Mouse (Mus musculus) adrenal gland, adult (tissue): ENCODE measurements around the gene Spock1.

Experiments used
- DNase-seq, 2 experiments: peaks; one replicate each; pipeline ENCODE4 v3.0.0; 2022 to 2023; ENCODE audit warnings: low spot score in 1 of 2; ENCODE audit not compliant: inconsistent age in 2 of 2

Spock1 gene

DNA sequence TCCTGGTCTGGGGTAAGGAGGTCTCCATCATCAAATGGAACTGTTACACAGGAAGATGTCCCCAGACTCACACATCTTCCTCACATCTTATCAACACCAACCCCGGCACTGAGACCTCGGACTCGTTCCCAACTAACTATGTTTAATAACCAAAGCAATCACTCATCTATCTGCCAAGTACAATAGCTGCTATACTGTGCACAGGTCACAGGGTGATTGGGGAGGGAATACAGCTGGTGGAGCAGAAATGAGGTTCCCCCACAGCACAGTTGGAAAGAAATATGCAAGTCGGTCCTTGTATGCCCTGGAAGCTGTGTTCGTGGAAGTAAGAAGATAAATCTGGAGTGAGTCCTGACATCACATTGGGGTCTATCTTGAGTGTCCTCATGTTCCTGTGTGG, 98.0 kb downstream of the Spock1 start:
- DNase-seq: no peak

DNA sequence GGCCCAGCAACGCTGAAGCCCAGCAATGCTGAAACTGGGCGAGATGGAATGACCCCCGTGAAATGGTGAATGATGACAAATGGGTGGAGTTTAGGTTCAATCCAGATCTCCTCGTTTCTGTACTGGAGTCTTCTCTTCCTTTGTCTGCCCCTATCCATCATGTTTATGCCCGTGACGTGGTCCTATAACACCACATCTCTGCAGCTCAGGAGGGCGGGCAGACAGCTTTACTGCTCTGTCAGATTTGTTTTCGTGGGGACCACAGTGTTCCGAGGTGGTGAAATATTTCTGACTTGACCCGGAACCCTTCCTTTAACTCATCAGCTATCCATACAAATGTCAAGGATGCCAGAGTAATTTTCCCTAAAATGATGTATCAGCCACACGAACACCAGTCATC, 98.5 kb downstream of the Spock1 start:
- DNase-seq: no peak

DNA sequence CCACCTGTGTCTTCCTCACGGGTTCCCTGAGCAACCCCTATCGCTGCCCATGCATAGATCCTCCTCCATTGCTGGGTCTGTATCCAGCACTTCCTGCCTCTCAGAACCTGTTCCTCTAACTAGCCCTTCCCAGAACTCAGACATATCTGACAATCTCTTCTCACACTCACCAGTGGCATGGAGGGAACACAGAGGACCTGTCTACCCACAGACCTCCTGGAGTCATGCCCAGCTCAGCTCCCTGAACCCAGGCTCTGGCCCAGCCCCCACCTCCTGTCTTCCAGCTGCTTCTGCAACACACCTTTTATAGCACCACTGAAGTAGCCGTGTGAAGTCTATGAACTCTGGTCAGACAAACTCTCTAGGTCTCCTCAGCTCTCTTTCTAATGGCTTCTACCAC, 101.3 kb downstream of the Spock1 start:
- DNase-seq: no peak

DNA sequence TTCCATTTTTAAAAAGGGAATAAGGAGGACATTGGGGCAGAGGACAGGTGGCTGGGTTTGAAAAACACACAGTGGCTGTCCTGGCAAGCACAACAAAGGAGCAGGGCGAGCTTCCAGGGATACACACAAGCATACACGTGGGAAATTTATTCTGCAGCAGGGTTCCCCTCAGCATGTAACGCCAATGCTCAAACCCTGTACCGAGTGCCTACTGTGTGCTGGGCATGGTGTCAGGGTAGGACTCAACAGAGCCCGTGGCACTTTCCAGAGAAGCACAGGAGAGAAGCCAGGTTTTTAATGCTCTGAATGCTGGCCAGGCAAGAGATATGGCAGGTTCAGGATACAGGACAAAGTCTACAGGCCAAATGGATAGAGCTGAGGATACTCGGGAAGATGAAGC, 101.8 kb downstream of the Spock1 start:
- DNase-seq: no peak

DNA sequence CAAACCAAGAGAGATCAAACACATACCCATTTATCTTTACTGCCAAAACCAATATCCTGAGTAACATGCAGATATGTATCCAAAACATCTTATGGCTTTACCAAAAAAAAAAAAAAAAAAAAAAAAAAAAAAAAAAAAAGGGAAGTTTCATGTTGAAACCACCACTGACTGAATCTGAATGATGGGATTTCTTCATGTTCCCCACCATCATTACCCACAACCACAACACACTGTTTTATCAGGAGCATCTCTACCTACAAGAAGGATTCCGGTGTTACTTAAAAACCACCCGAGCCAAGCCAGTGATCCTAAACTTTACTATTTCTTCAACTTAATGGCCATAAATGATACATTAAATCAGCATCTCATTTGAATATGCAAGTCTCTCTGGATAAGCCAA, 109.5 kb downstream of the Spock1 start:
- no peak for DNase-seq

DNA sequence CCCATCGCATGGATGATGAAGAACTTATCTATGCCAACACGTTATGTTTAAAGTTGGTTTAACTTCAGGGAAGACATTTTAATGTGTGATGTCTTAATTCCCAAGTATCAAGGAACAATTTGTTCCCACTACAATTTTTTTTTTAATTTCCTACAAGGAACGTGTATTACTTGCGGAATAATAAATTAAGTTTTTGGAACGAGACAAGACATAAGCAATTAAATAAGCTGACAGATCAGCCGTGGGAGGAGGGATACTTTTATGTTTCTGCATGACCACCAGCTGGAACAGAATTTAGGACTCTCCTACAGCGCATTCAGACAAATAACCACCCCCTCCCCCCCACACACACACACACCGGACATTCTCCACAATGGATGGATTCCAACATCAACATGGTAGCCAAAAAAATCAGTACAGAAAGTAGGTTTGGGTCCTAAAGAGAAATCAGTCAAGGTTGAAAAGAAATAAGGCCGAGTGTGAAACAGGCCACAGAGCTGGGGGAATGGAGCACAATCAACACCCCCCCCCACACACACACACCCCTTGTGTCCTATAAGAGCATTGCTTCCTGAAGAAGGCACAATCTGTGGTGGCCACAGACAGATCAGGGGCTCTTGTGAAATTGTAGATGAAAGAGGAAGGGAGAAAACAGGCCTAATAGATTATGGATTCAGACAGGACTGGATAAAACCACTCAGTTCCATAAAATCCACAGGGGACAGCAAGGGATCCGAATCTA, 111.0 kb downstream of the Spock1 start:
- no peak for DNase-seq

DNA sequence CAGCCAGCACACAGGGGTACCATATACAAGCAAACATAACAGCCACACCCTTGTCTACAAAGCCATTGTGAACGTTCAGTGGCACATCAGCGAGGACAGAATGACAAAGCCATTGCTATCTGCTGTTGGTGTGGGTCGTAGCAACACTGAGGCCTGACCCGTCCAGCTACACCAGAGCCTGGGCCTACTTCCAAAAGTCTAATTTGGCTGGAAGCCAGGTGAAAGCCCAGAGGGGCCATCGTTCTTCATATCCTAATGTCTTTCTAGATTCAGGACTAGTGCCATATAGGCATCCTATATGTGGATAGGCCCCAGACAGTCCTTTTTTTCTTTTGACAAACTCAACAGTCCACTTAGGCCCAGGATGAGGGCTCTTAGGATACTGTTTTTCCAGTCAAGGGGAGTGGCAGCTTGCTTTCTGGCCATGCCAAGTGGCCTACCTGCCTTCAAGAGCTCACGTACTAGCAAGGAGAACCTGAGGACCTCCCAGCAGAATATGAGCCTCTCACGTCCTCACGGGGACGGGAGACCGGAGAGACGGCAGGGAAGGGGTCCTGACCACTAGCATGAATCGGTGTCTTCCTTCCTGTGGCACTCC, 114.4 kb downstream of the Spock1 start:
- DNase-seq: no peak

DNA sequence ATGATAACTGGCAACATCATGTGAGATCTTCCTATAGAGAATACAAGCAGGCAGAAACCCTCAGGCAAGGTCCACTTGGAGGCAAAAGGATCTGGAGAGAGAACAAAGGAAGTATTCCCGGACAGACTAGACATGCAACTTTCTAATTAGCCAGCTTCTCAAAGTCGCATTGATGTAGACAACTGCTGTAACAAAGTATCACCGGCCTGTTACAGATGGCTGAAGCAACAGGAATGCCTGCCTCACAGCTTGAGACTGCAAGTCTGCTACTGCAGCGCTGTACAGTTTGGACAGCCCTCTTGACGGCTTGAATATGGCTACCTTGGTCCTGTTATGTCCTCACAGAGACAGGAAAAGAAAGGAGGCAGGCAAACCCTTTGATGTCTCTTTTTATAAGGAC, 118.3 kb downstream of the Spock1 start:
- no peak for DNase-seq

DNA sequence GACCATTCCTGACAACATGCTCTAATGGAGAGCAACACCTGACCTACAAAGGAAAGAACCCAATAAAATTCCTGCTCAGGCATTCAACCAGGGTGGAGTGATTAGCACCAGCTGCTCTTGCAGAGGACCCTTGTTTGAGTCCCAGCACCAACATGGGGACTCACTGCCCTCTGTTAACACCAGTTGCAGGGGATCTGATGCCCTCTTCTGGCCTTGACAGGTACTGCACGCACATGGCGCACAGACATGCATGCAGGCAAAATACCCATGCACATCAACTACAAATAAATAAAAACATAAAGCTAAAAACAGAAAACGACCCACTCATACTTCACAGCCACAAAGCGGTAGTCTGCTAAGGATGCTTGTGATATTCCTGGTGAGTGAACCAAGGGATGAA, 119.8 kb downstream of the Spock1 start:
- no peak for DNase-seq

DNA sequence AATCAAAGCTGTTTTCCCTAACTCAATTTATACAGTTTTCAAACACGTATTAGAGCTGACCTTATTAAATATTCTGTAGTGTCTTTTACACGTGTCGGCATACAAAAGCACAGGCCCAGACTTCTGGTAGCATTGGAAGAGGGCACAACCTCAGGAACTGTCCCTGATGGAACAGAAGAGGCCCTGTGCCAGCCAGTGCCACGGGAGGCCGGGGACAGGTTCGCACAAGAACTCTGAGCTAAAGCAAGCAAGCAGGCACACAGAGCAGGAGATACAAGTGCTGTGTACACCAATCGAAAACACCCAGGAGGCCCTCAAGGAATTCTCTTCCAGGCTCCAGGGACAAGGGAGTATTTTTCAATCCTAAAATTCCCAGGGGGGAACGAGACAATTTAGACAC, 121.9 kb downstream of the Spock1 start:
- no peak for DNase-seq

DNA sequence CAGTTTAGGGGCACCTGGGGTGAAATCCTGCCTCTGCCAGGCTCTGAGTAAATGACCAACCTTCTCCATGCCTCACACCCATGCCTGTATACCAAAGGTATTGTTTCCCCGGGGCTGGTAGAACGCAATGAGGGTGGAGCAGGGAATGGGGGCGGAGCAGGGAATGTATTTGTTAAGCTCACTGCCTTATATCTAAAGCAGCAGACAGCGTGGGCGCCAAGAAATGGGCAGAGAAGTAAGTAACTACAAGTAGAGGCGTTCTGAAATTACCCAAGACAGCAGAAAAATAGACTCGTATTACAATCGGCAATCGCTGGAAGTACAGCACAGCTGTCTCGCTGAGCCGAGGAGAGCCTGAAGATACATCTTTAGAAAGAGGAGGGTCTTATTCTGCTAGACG, 125.2 kb downstream of the Spock1 start:
- no peak for DNase-seq

DNA sequence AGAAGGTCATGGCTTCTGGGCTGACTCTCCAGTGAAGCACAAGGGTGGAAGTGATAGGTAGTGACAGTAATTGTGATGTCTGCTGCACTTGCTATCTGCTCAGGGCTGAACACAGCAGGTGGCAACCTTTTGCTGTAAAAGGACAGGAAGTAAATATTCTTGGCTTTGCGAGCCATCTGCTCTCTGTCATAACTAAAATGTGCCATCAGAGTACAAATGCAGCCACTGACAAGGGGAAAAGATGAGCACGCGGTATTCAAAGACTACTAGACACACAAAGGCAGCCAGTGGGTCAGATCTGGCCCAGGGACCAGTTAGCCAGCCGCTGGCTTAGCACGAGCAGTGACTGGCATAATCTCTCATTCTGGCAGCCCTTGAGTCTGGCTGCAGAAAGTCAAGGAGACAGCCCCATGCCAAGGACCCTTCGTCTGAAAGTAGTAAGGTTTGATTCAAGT, 126.0 kb downstream of the Spock1 start:
- DNase-seq: no peak

DNA sequence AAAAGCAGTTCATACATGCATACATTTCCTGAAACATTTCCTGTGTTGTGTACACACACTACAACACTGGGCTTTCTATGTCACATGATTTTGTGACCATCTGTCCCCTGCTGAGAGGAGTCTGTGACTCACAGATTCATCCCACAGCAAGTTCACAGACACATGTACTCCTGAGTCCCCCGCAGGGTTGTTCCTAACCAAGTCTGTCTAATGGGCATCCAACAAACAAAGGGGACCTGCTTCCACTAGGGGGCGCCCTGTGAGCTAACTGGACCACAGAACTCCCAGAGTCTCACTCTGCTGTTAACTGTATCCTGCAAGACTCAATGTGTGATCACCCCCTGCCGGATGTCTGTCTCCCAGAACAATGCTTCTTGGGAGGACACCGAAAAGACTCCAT, 129.0 kb downstream of the Spock1 start:
- DNase-seq: peak; percentile 10 to 43

DNA sequence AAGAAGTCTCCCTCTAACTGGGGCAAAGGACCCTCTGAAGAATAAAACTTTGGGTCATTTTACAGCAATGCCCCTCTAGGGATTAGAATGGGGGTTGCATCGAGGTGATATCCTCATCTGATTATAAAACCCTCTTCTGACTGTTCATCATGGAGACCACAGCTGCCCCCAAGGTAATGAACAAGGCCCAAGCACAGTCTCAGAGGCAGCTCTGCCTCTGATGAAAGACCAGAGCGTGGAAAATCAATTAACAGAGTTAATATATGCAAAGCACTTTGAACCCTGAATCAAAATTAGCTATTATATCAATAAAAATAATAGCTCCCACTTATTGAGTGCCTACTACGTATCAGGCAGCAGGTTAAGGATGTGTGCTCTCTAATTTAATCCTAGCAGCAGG, 129.6 kb downstream of the Spock1 start:
- no peak for DNase-seq

DNA sequence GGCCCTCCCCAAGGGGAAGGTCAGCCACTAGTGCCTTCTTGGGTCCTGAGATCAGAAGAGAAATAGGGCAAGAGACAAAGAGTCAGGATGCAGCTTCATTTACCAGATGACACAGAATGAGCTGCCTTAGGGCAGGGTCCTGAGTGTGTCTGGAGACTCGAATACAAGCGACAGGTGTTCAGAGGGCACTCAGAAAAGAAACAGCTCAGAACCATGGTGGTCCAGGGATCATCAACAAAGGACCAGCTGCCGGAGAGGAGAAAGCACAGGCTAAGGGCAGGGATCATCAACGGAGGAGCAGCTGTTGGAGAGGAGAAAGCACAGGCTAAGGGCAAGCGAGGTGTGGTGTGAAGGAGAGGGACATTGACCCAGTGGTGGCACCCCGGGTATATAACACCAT, 136.1 kb downstream of the Spock1 start:
- no peak for DNase-seq

DNA sequence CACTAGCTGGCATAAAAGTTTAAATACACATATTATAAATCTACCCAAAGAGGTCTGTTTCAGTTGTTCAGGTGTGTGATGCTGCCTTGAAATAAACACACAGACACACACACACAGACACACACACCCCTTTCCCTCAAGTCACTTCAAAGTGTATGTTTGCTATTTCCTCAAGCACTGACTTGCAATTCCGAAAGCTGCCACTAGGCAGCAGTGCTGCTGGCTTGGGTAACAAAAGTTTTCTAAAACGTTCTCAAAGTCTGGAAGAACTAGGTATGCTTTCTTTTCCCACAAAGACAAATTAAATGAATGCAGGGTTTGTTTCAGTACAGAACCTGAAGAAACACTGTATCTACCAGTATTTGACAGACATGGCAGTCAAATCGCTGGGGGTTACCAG, 141.4 kb downstream of the Spock1 start:
- peak in 1 of 2 experiments; percentile 25 for DNase-seq

DNA sequence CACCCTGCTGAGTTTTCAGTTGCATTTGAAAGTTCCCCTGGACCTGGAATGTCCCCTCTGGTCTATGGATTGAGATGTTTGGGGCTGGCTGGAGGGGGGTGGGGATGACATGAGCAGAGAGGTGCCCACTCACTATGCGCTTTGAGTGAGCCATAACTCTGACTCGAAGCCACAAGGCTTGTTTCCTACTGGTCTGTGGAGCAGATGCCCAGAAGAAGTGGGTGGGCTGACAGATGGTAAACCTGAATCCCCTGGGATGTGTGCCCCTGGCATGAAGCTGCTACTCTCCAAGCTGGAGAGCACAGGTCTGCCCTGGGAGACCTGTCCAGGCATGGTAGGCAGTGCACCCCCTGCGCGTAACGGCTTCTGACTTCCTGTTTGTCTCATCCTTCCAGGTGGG, 147.0 kb downstream of the Spock1 start:
- DNase-seq: no peak

DNA sequence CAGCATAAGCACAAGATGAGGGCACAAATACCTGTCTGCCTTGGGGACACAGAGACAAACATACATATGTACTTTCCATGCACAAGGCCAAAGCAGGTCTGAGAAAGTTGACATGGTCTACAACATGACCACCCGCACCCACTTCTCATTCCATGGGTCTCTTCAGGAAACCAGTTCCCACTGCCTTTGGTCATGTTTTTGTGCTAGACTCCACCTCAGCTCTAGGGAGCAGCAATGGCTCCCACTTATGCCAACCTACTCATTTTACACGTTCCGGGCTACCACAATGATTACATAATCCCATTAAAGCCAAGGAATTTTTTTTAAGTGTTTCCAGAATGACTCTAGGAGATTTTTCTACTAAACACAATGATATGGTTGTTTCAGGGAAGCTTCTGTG, 147.5 kb downstream of the Spock1 start:
- DNase-seq: no peak

DNA sequence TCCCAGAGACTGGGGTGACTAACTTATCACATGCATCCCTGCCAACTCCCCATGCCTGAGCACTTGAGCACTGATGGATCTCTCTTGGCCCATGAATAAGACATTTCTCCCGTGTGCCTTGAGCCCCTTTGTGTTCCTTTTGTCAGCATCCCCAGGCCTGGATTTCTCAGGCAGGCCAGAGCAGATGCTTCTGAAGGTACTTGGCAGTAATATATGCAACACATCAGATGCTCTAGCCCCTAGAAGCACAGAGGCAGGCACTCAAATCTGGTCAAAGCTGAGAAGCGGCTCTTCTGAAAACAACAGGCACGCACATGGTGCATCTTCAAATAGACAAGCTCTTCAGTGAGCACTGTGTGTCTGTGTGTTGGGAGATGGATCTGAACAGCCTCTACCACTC, 151.8 kb downstream of the Spock1 start:
- DNase-seq: no peak

DNA sequence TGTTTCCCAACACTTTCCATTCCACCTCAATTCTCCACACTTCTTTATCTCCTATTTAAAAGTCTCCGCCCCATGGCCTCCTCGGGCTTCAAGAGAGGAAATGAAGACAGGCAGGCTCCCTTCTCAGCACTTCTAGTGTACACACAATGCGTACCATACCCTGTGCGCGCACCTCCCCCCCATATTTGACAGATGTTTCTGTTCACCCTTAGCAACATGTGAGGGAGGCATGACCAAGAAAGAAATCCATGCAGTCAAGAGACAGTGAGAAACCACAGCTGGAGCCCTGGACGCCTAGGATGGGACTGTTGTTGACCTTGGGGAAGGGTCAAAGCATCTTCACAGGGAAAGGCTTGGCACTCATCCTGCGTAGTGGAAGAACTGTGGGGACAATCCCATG, 157.3 kb downstream of the Spock1 start:
- DNase-seq: no peak

DNA sequence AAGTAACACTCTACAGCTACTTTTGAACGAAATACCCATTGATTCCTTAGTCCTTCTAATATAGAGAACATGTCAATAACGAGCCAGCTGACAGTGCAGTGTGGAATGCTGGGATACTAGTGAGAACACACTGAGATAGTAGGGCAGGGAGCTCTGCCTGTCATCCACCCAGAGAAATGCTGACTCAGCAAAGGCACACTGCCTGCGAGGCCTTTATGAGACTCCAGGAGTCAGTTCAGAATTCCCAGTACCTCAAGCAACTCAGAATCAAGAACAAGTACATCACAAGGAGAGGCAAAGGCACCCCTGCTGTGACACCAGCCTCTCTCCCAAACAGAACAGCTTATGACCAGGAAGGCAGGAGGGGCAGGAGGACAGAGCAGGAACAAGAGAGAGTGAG, 163.5 kb downstream of the Spock1 start:
- DNase-seq: no peak

DNA sequence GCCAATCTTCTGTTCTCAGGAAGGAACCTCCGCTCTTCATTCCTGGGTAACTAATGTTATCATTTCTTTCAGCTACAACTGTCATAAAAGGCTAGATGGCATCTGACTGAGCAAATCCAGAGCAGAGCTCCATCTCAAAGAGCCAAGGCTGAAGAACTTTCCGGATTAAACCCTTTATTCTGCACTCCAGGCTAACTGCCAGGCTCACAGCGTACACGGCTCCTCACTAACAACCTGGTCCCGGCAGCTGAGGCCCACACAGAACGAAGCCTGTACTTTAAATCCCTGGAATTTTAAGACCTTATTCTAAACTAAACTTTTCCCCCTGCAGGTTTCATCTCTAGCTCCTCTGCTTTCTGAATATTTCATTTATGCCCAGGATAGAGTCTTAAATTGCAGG, 166.9 kb downstream of the Spock1 start:
- DNase-seq: no peak

DNA sequence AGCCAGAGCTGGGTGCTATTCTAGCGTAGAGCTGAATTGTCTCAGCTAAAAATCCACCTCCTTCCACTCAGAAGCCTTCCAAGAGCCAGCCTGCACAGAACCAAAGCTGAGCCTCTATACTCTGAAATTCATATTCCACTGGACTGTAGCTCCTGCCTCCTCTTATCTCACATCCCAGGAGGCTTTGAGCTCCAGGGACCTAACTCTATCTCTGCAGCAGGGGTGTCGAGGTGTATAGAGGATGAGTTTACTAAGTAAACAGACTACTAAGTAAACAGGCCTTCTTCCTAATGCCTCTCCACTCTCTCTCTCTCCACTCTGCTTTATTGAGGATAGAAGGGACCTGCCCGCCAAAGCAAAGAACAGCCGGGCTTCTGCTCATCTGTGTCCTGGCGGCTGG, 167.7 kb downstream of the Spock1 start:
- DNase-seq: no peak
